Mouse (Mus musculus) liver, postnatal 0 days (tissue): Measurements from ENCODE around the gene Vac14.

Source experiments
- CTCF ChIP-seq: sonication (generic); IDR thresholded peaks from 2 replicates; pipeline ENCODE4 v1.5.1; 2016; ENCODE audit warnings: antibody characterized with exemption, low read depth
- EP300 ChIP-seq: IDR thresholded peaks from 2 replicates; pipeline ENCODE4 v1.6.1; 2016; ENCODE audit warnings: antibody characterized with exemption, low read depth, mild to moderate bottlenecking

DNA sequence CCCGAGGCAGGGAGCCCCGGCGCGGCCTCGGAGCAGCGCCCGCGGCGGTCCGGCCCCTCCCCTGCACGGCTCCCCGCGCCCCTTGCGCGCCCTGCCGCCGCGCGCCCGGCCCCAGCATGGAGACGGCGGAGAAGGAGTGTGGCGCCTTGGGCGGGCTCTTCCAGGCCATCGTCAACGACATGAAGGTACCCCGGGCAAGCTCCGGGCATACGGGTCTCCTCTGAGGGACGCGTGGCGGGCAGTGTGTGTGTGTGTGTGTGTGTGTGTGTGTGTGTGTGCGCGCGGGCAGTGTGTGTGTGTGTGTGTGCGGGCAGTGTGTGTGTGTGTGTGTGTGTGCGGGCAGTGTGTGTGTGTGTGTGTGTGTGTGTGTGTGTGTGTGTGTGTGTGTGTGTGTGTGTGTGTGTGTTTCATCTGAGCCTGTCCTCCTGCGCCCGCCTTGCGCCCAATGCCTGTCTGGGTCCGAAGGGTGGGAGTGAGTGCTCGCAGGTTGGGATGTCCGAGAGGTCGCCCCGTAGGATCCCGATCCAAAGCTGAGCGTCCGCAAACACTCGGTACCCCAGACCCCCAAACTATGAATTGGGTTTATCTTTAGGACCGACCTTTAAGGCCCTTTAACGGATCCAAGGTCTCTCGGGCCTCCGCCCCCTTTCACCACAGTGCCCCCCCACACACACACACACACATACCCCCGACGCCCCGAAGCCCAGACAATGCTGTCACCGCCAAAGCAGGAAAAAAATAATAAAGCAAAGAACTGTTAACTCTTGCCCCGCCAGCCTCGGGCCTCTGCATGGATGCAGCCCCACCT, 103.4 kb downstream of the Vac14 start:
- no peak for TF ChIP-seq EP300
- no peak for TF ChIP-seq CTCF
